Mouse (Mus musculus): ENCODE data around the gene Ilk. TPM values are rescaled to one million over a fixed set of nuclear protein-coding genes. Genes with fewer than 3 reads are reported as not detected.

Gene Ilk
- polyA plus RNA-seq (2012; fragmentation: generic; extraction: Trizol): 100 to 1,000 TPM; 185 to 199 TPM

GRCm38 (mm10) chr7:105736264-105736901 lies at the start of gene Ilk:
Gene Ilk, plus strand, starts transcription at chr7:105736592.

GRCm38 (mm10) chr7:105736911-105737521 lies 624 bp downstream of the Ilk start, which contains the start of gene Rrp8:
Gene Rrp8, minus strand, starts transcription at chr7:105737385.

GRCm38 (mm10) chr7:105743926-105744590 lies 7.7 kb downstream of the Ilk start, which contains the start of gene Taf10:
Gene Taf10, minus strand, starts transcription at chr7:105744361.

GRCm38 (mm10) chr7:105751491-105752433 lies 15.4 kb downstream of the Ilk start, which contains the start of gene Tpp1:
Gene Tpp1, minus strand, starts transcription at chr7:105752235.

GRCm38 (mm10) chr7:105787285-105788140 lies 51.1 kb downstream of the Ilk start, which contains the start of gene Dchs1:
Gene Dchs1, minus strand, starts transcription at chr7:105787654.

Other genes with a start within 250 kb of the Ilk start
- gene Smpd1, start 182.2 kb upstream of the Ilk start, polyA plus RNA-seq (2012; fragmentation: generic; extraction: Trizol): 10 to 100 TPM; 32.0 to 79.2 TPM
- 10 to 100 TPM; 28.1 to 45.2 TPM for gene Apbb1, start 154.9 kb upstream of the Ilk start, polyA plus RNA-seq (2012; fragmentation: generic; extraction: Trizol)
- gene Hpx, start 136.5 kb upstream of the Ilk start, polyA plus RNA-seq (2012; fragmentation: generic; extraction: Trizol): 1 to 10 TPM in 1 of 2 experiments, under 1 TPM in 1; 0.11 to 1.8 TPM
- 10 to 100 TPM; 18.4 to 39.5 TPM for gene Trim3, start 103.0 kb upstream of the Ilk start, polyA plus RNA-seq (2012; fragmentation: generic; extraction: Trizol)
- 100 to 1,000 TPM; 161 to 212 TPM for gene Timm10b, start 96.5 kb upstream of the Ilk start, polyA plus RNA-seq (2012; fragmentation: generic; extraction: Trizol)
- gene Arfip2, start 96.2 kb upstream of the Ilk start, polyA plus RNA-seq (2012; fragmentation: generic; extraction: Trizol): 10 to 100 TPM; 43.3 to 46.2 TPM
- gene Gm45799, start 96.0 kb upstream of the Ilk start, polyA plus RNA-seq (2012; fragmentation: generic; extraction: Trizol): 10 to 100 TPM; 52.9 to 60.4 TPM
- gene Dnhd1, start 85.8 kb upstream of the Ilk start, polyA plus RNA-seq (2012; fragmentation: generic; extraction: Trizol): 1 to 10 TPM in 1 of 2 experiments, under 1 TPM in 1; 0.27 to 3.4 TPM
- 10 to 100 TPM; 13.0 to 19.8 TPM for gene Rrp8, start 793 bp downstream of the Ilk start, polyA plus RNA-seq (2012; fragmentation: generic; extraction: Trizol)
- 100 to 1,000 TPM; 243 to 661 TPM for gene Taf10, start 7.8 kb downstream of the Ilk start, polyA plus RNA-seq (2012; fragmentation: generic; extraction: Trizol)
- gene Tpp1, start 15.6 kb downstream of the Ilk start, polyA plus RNA-seq (2012; fragmentation: generic; extraction: Trizol): 10 to 100 TPM in 1 of 2 experiments, 1 to 10 TPM in 1; 7.0 to 47.4 TPM
- gene Dchs1, start 51.1 kb downstream of the Ilk start, polyA plus RNA-seq (2012; fragmentation: generic; extraction: Trizol): under 1 TPM; 0.05 to 0.97 TPM
- 100 to 1,000 TPM; 396 to 429 TPM for gene Mrpl17, start 74.5 kb downstream of the Ilk start, polyA plus RNA-seq (2012; fragmentation: generic; extraction: Trizol)
- gene Gm4070, start 217.4 kb downstream of the Ilk start, polyA plus RNA-seq (2012; fragmentation: generic; extraction: Trizol): under 1 TPM in 1 of 2 experiments, not detected in 1; 0.01 TPM

Measured in C3H10T1/2 (cell line).